Mouse (Mus musculus) liver, postnatal 0 days (tissue): ENCODE data around the gene Lasp1. TPM values are rescaled to one million over a fixed set of nuclear protein-coding genes. Genes with fewer than 3 reads are reported as not detected.

Experiments used
- ATAC-seq: fragments of 200-750 bp; cut with Nextera tagmentation; 2 replicates; pipeline ENCODE4 v1.8.0; 2017; ENCODE audit warnings: mild to moderate bottlenecking, moderate library complexity
- DNase-seq: peaks from one replicate; pipeline ENCODE4 v3.0.0-alpha.2; 2016
- H3K27ac ChIP-seq: fragments of 300-500 bp; sonication (generic); 2 replicates; pipeline ENCODE4 v1.5.1; 2014; ENCODE audit warnings: antibody characterized with exemption, moderate library complexity, mild to moderate bottlenecking, low read depth
- H3K27me3 ChIP-seq: fragments of 300-500 bp; sonication (generic); 2 replicates; pipeline ENCODE4 v1.6.1; 2014; ENCODE audit warnings: low read length, control low read depth, mixed read lengths; ENCODE audit not compliant: insufficient read depth
- H3K36me3 ChIP-seq: fragments of 300-500 bp; sonication (generic); replicated peaks from 2 replicates; pipeline ENCODE4 v1.6.1; 2014; ENCODE audit warnings: mild to moderate bottlenecking, control low read depth, low read length, moderate library complexity, mixed read lengths; ENCODE audit not compliant: insufficient read depth
- H3K4me1 ChIP-seq: fragments of 300-500 bp; sonication (generic); 2 replicates; pipeline ENCODE4 v1.6.1; 2014; ENCODE audit warnings: antibody characterized with exemption, mild to moderate bottlenecking, control low read depth; ENCODE audit not compliant: insufficient read depth
- H3K4me2 ChIP-seq: fragments of 300-500 bp; sonication (generic); 2 replicates; pipeline ENCODE4 v1.6.1; 2014; ENCODE audit warnings: low read depth, mild to moderate bottlenecking, low read length, moderate library complexity, mixed read lengths
- H3K4me3 ChIP-seq: fragments of 300-500 bp; sonication (generic); 2 replicates; pipeline ENCODE4 v1.5.1; 2014; ENCODE audit warnings: low read depth, low read length
- H3K9ac ChIP-seq: fragments of 300-500 bp; sonication (generic); replicated peaks from 2 replicates; pipeline ENCODE4 v1.6.1; 2014; ENCODE audit warnings: mild to moderate bottlenecking, moderate library complexity
- H3K9me3 ChIP-seq: fragments of 300-500 bp; sonication (generic); 2 replicates; pipeline ENCODE4 v1.6.1; 2016; ENCODE audit warnings: mild to moderate bottlenecking, control low read depth, low read length, mixed read lengths
- CTCF ChIP-seq: sonication (generic); IDR thresholded peaks from 2 replicates; pipeline ENCODE4 v1.5.1; 2016; ENCODE audit warnings: antibody characterized with exemption, low read depth
- EP300 ChIP-seq: IDR thresholded peaks from 2 replicates; pipeline ENCODE4 v1.6.1; 2016; ENCODE audit warnings: antibody characterized with exemption, low read depth, mild to moderate bottlenecking
- WGBS: fragments of 180-500 bp; shearing (Covaris S2); extraction: QIAGEN DNeasy Blood & Tissue Kit; methylation state at CpG from one replicate; pipeline ENCODE4 v1.1.7; 2014; ENCODE audit not compliant: insufficient replicate concordance; 5-methylcytosine and 5-hydroxymethylcytosine counted together
- polyA plus RNA-seq: library from polyadenylated mRNA; unstranded; fragments of >200 nt; fragmentation: Nextera tagmentation; extraction: Ambion mirVana; gene quantifications from 2 replicates; pipeline ENCODE4 v1.2.1, GENCODE M21; 2015

The Lasp1 gene
- polyA plus RNA-seq, 1 experiment from 2014 or later = 32.2 TPM

- Histone ChIP-seq H3K4me1 (peaks cover 71% of the 10 kb centered on the region), H3K4me2 (no peak overlapping the region), H3K27me3 (no peaks in the 10 kb centered on the region), H3K36me3 (peaks cover 20% of the 10 kb centered on the region), H3K27ac (peak overlapping the region; percentile 77), H3K4me3 (no peak overlapping the region), H3K9me3 (no peaks in the 10 kb centered on the region), H3K9ac (no peak overlapping the region)
- ATAC-seq = no peak
- DNase-seq = no peak
- no peak for TF ChIP-seq EP300
- no peak for TF ChIP-seq CTCF
- WGBS = 78% methylated on average over 8 of the region's 8 CpGs
Observed at GRCm38 (mm10) chr11:97821401-97822064, 22.7 kb downstream of the Lasp1 start.

- Histone ChIP-seq H3K9ac (no peak overlapping the region), H3K4me3 (no peak overlapping the region), H3K4me2 (no peak overlapping the region), H3K36me3 (peaks cover 30% of the 10 kb centered on the region), H3K27me3 (no peaks in the 10 kb centered on the region), H3K27ac (peak overlapping the region; percentile 62), H3K4me1 (peaks cover 57% of the 10 kb centered on the region), H3K9me3 (no peaks in the 10 kb centered on the region)
- TF ChIP-seq CTCF (no peak), EP300 (no peak)
- ATAC-seq = no peak
- WGBS = 72% methylated on average over 20 of the region's 20 CpGs
- peak; percentile 35 for DNase-seq
Observed at GRCm38 (mm10) chr11:97822840-97823603, 24.2 kb downstream of the Lasp1 start.

- Histone ChIP-seq H3K36me3 (peaks cover 34% of the 10 kb centered on the region), H3K27me3 (no peaks in the 10 kb centered on the region), H3K9ac (no peak overlapping the region), H3K4me3 (no peak overlapping the region), H3K4me1 (peaks cover 50% of the 10 kb centered on the region), H3K9me3 (no peaks in the 10 kb centered on the region), H3K4me2 (no peak overlapping the region), H3K27ac (peak overlapping the region; percentile 7; the same call in 1 of the 2 replicates)
- 85% methylated on average over 11 of the region's 11 CpGs for WGBS
- no peak for DNase-seq
- no peak for ATAC-seq
- no peak for TF ChIP-seq EP300
- TF ChIP-seq CTCF = no peak
Observed at GRCm38 (mm10) chr11:97824168-97824567, 25.4 kb downstream of the Lasp1 start.

GRCm38 (mm10) chr11:97824895-97825294, 26.1 kb downstream of the Lasp1 start:
- 50% methylated on average over 6 of the region's 6 CpGs for WGBS
- H3K4me3 ChIP-seq = no peak overlapping the region
- peaks cover 39% of the 10 kb centered on the region for H3K36me3 ChIP-seq
- H3K9me3 ChIP-seq = no peaks in the 10 kb centered on the region
- H3K27me3 ChIP-seq = no peaks in the 10 kb centered on the region
- 0 out of 2 replicates have a peak overlapping the region, but pooled peaks have one; percentile 18 for H3K4me2 ChIP-seq
- H3K9ac ChIP-seq = no peak overlapping the region
- DNase-seq (peak; percentile 12), ATAC-seq (no peak)
- no peak for TF ChIP-seq CTCF
- TF ChIP-seq EP300 = no peak
- peak overlapping the region; percentile 60 for H3K27ac ChIP-seq
- peaks cover 49% of the 10 kb centered on the region for H3K4me1 ChIP-seq

GRCm38 (mm10) chr11:97825295-97825694, 26.5 kb downstream of the Lasp1 start:
- H3K36me3 ChIP-seq = peaks cover 39% of the 10 kb centered on the region
- TF ChIP-seq CTCF = no peak
- no peak for ATAC-seq
- H3K27ac ChIP-seq = peak overlapping the region; percentile 60
- no peaks in the 10 kb centered on the region for H3K27me3 ChIP-seq
- no peaks in the 10 kb centered on the region for H3K9me3 ChIP-seq
- DNase-seq = peak; percentile 22
- peaks cover 46% of the 10 kb centered on the region for H3K4me1 ChIP-seq
- 57% methylated on average over 10 of the region's 10 CpGs for WGBS
- no peak overlapping the region for H3K9ac ChIP-seq
- 0 out of 2 replicates have a peak overlapping the region, but pooled peaks have one; percentile 26 for H3K4me2 ChIP-seq
- H3K4me3 ChIP-seq = no peak overlapping the region

- H3K9ac ChIP-seq = 0 out of 2 replicates have a peak overlapping the region, but pooled peaks have one; percentile 7
- DNase-seq = peak; percentile 12
- H3K36me3 ChIP-seq = peaks cover 39% of the 10 kb centered on the region
- H3K9me3 ChIP-seq = no peaks in the 10 kb centered on the region
- 37% methylated on average over 7 of the region's 9 CpGs for WGBS
- no peak for ATAC-seq
- no peak overlapping the region for H3K4me3 ChIP-seq
- H3K27ac ChIP-seq = peak overlapping the region; percentile 74
- H3K27me3 ChIP-seq = no peaks in the 10 kb centered on the region
- H3K4me1 ChIP-seq = peaks cover 40% of the 10 kb centered on the region
- TF ChIP-seq CTCF = no peak
- TF ChIP-seq EP300 = no peak
- 0 out of 2 replicates have a peak overlapping the region, but pooled peaks have one; percentile 26 for H3K4me2 ChIP-seq
Observed at GRCm38 (mm10) chr11:97825971-97826370, 27.2 kb downstream of the Lasp1 start.
